Comparison of ENCODE assay signal across 20 mouse cellular contexts in genomic region chr6:59968701-59969100, GRCm38 (mm10).
"Had no signal": no experiment of that assay in that cellular context is flagged by ENCODE, and none has a peak within 500 bp of the region (broad histone marks: within the 10 kb centered on the region; RNA-seq: fewer than 3 reads in every experiment).

No protein-coding gene starts in this region.

- H3K27me3 ChIP-seq: limb, embryonic 13.5 days; liver, embryonic 12.5 days; liver, embryonic 15.5 days; lung, embryonic 15.5 days; megakaryocyte, embryonic 14.5 days; midbrain, embryonic 13.5 days; neural tube, embryonic 13.5 days had no signal

- DNase-seq: kidney, postnatal 25 days; layer of hippocampus, adult 9-11 months; liver; lung, adult 18-20 months; lung, postnatal 10 days; lung, postnatal 36 days; thymus, adult 18-20 months had no signal

- H3K9me3 ChIP-seq: limb, embryonic 10.5 days; liver, embryonic 12.5 days; liver, embryonic 15.5 days; lung, embryonic 15.5 days; midbrain, embryonic 10.5 days; midbrain, embryonic 13.5 days; neural tube, embryonic 13.5 days had no signal

- H3K27ac ChIP-seq: kidney, postnatal 0 days; layer of hippocampus, adult 2 months; limb, embryonic 10.5 days; limb, embryonic 13.5 days; liver, embryonic 12.5 days; liver, embryonic 15.5 days; lung, embryonic 15.5 days; midbrain, embryonic 10.5 days; midbrain, embryonic 13.5 days; neural tube, embryonic 13.5 days had no signal

- H3K9ac ChIP-seq: limb, embryonic 13.5 days; liver, embryonic 12.5 days; liver, embryonic 15.5 days; lung, embryonic 15.5 days; midbrain, embryonic 13.5 days; neural tube, embryonic 13.5 days had no signal

- H3K36me3 ChIP-seq: limb, embryonic 10.5 days; limb, embryonic 13.5 days; liver, embryonic 12.5 days; liver, embryonic 15.5 days; lung, embryonic 15.5 days; midbrain, embryonic 10.5 days; midbrain, embryonic 13.5 days; neural tube, embryonic 13.5 days had no signal

- H3K4me2 ChIP-seq: limb, embryonic 13.5 days; liver, embryonic 12.5 days; liver, embryonic 15.5 days; lung, embryonic 15.5 days; midbrain, embryonic 13.5 days; neural tube, embryonic 13.5 days had no signal

- H3K4me1 ChIP-seq: limb, embryonic 10.5 days; limb, embryonic 13.5 days; liver, embryonic 12.5 days; liver, embryonic 15.5 days; lung, embryonic 15.5 days; megakaryocyte, embryonic 14.5 days; midbrain, embryonic 10.5 days; midbrain, embryonic 13.5 days; neural tube, embryonic 13.5 days had no signal

- H3K4me3 ChIP-seq: layer of hippocampus, adult 2 months; limb, embryonic 10.5 days; limb, embryonic 13.5 days; liver, embryonic 12.5 days; liver, embryonic 15.5 days; lung, embryonic 15.5 days; megakaryocyte, embryonic 14.5 days; midbrain, embryonic 10.5 days; midbrain, embryonic 13.5 days; myocyte; neural tube, embryonic 13.5 days had no signal

- ATAC-seq: liver, embryonic 12.5 days; midbrain, embryonic 13.5 days; midbrain, embryonic 16.5 days had no signal
